Mouse (Mus musculus) limb, embryonic 10.5 days (tissue): ENCODE measurements at regions not wholly inside any gene's neighbourhood (a gene's known extent, or its start where the extent isn't known, plus 50 kb on each side); places are given as distances from the start of the nearest gene placed in this dataset.

Source experiments
- DNase-seq: peaks from one replicate; pipeline ENCODE4 v3.0.0-alpha.2; 2017; ENCODE audit warnings: low spot score
- H3K27ac ChIP-seq: fragments of 300-500 bp; sonication (generic); 2 replicates; pipeline ENCODE4 v1.5.1; 2016; ENCODE audit warnings: mild to moderate bottlenecking
- H3K27me3 ChIP-seq: fragments of 300-500 bp; sonication (generic); 2 replicates; pipeline ENCODE4 v1.6.1; 2016; ENCODE audit warnings: low read depth, mild to moderate bottlenecking; ENCODE audit not compliant: poor library complexity, severe bottlenecking
- H3K36me3 ChIP-seq: fragments of 300-500 bp; sonication (generic); 2 replicates; pipeline ENCODE4 v1.6.1; 2016; ENCODE audit warnings: mild to moderate bottlenecking, moderate library complexity
- H3K4me1 ChIP-seq: fragments of 300-500 bp; sonication (generic); 2 replicates; pipeline ENCODE4 v1.6.1; 2016
- H3K4me3 ChIP-seq: fragments of 300-500 bp; sonication (generic); 2 replicates; pipeline ENCODE4 v1.5.1; 2016; ENCODE audit warnings: mild to moderate bottlenecking, moderate library complexity
- H3K9me3 ChIP-seq: fragments of 300-500 bp; sonication (generic); replicated peaks from 2 replicates; pipeline ENCODE4 v1.6.1; 2016; ENCODE audit warnings: mild to moderate bottlenecking
- WGBS: fragments of 180-500 bp; shearing (Covaris S2); methylation state at CpG from one replicate; pipeline ENCODE4 v1.1.7; 2016; 5-methylcytosine and 5-hydroxymethylcytosine counted together

DNA sequence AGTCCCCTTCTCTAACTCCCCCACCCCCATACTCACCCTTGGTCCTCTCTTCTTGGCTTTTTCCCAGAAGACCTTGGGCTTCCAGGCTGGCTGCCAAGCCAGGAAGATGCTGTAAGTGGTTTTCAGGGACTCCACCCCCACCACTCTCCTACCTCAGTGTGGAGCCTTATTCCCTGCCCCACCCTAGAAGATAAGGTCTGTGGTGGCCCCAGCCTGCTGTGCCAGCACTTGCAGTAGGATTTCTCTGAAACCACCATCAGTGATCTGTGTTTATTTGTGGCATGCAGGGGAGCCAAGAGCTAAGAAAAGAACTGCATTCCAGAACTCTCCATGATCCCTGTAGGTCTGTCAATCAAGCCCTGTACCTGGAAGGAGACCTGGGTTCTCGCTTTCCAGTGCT, 346.4 kb upstream of the Tnp1 start:
- H3K27ac ChIP-seq, result peak overlapping the region; percentile 61
- H3K4me3 ChIP-seq, result no peak overlapping the region
- H3K27me3 ChIP-seq, result no peaks in the 10 kb centered on the region
- H3K36me3 ChIP-seq, result no peaks in the 10 kb centered on the region
- DNase-seq, result no peak
- peaks cover 55% of the 10 kb centered on the region for H3K4me1 ChIP-seq
- 82% methylated on average over 1 of the region's 1 CpGs for WGBS
- no peaks in the 10 kb centered on the region for H3K9me3 ChIP-seq

DNA sequence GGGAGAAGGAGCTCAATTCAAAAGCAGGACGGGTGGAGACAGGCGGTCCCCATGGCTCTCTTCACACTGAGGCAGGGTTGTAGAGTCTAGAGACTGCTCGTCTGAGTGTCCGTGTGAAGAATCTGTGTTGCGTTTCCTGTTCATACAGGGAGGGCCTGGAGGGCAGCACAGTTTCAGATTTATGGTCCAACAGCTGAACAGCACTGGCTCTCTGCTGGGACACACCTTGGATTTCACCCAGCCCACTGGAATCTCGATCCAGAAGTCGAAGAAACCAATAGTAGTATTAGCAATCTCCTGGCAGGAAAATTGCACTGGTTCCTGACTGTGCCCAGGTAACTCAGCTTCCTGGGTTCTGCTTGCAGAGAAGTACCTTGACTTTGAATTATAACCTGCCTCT, 345.6 kb upstream of the Tnp1 start:
- Histone ChIP-seq H3K27me3 (no peaks in the 10 kb centered on the region), H3K4me3 (no peak overlapping the region), H3K4me1 (peaks cover 51% of the 10 kb centered on the region), H3K27ac (peak overlapping the region; percentile 61; the same call in 1 of the 2 replicates), H3K9me3 (no peaks in the 10 kb centered on the region), H3K36me3 (no peaks in the 10 kb centered on the region)
- DNase-seq, result no peak
- WGBS, result 66% methylated on average over 7 of the region's 7 CpGs

DNA sequence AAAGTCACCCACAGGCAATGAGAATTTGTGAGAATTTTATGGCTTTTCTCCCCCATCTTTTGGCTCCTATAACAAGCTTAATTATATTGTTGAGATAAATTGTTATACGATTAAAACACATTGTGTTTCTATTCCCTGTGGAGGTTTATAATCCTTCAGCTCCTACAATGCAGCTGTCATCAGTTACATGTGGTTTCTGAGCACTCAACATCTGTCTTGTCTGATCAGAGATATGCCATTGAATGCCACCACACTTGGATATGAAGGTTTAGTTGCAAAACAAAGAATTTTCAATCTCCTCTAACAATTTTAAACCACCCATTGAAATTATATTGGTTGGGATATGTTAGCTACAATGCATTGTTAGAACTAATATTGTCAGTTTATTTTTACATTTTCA, 338.7 kb upstream of the Tnp1 start:
- H3K4me3 ChIP-seq, result no peak overlapping the region
- H3K36me3 ChIP-seq, result no peaks in the 10 kb centered on the region
- no peaks in the 10 kb centered on the region for H3K27me3 ChIP-seq
- 96% methylated on average over 1 of the region's 1 CpGs for WGBS
- no peaks in the 10 kb centered on the region for H3K4me1 ChIP-seq
- no peak for DNase-seq
- H3K27ac ChIP-seq, result no peak overlapping the region
- no peaks in the 10 kb centered on the region for H3K9me3 ChIP-seq

DNA sequence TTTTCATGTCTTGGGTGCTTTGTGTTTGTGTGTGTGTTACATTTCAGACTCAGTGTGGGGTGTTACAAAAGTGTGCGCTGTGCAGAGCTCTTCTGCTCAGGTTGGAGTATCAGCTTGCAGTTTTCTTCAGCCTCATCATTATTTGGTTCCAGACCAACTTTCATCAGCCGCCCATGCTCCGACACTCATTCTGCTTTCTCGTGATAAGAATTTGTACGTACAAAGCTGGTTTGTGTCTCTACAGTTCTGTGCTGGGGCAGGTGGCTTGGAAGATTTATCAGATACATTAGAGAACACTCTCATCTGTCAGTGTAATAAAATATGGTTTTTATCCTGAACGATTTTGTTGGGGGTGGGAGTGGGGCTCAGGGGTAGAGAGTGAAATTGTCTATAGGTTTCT, 332.8 kb upstream of the Tnp1 start:
- no peak overlapping the region for H3K27ac ChIP-seq
- no peaks in the 10 kb centered on the region for H3K4me1 ChIP-seq
- H3K4me3 ChIP-seq, result no peak overlapping the region
- H3K36me3 ChIP-seq, result no peaks in the 10 kb centered on the region
- no peak for DNase-seq
- no peaks in the 10 kb centered on the region for H3K27me3 ChIP-seq
- H3K9me3 ChIP-seq, result no peaks in the 10 kb centered on the region
- 76% methylated on average over 6 of the region's 6 CpGs for WGBS

DNA sequence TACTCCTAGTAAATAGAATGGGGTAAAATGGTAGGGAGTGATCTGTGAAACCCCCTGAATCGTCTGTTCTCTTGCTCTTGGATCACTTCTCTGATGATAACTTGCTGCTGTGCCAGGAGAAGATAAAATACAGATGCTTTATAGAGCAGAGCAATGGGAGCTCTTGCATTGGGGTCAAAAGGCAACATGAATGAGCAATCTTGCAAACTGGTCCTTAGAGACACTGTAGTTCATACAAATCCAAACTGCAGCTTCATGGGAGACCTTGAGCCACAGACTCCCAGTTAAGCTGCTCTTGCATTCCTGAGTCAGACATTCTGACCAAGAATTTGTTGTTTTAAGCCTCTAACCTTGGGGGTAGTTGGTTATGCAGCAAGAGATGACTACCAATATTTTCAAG, 328.9 kb upstream of the Tnp1 start:
- no peak for DNase-seq

DNA sequence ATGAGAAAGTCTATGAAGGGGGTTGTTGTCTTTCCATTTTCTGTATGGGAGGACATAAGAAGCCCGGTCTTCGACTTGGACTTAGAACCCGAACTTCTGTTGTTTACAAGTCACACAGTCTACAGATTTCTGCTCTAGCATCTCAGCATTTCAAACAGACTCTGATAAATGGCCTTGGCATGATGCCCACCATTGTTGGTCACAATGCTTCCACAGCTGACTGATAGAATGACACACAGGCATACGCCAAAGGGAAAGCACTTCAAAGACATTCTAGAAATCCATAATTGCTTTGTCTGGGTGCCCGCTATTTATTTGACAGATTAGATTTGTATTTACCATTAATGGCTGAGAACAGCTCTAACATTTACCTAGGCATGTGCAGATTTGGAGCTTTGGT, 326.2 kb upstream of the Tnp1 start:
- H3K27ac ChIP-seq, result no peak overlapping the region
- 90% methylated on average over 5 of the region's 5 CpGs for WGBS
- no peaks in the 10 kb centered on the region for H3K36me3 ChIP-seq
- no peak overlapping the region for H3K4me3 ChIP-seq
- no peaks in the 10 kb centered on the region for H3K27me3 ChIP-seq
- DNase-seq, result no peak
- H3K4me1 ChIP-seq, result peaks cover 7% of the 10 kb centered on the region; the same call in 1 of the 2 replicates
- no peaks in the 10 kb centered on the region for H3K9me3 ChIP-seq

More for the DNA sequence above, 328.9 kb upstream of the Tnp1 start:
- Histone ChIP-seq H3K4me3 (no peak overlapping the region), H3K36me3 (no peaks in the 10 kb centered on the region), H3K4me1 (no peaks in the 10 kb centered on the region), H3K27me3 (no peaks in the 10 kb centered on the region), H3K27ac (no peak overlapping the region), H3K9me3 (no peaks in the 10 kb centered on the region)
- 77% methylated on average over 1 of the region's 1 CpGs for WGBS

DNA sequence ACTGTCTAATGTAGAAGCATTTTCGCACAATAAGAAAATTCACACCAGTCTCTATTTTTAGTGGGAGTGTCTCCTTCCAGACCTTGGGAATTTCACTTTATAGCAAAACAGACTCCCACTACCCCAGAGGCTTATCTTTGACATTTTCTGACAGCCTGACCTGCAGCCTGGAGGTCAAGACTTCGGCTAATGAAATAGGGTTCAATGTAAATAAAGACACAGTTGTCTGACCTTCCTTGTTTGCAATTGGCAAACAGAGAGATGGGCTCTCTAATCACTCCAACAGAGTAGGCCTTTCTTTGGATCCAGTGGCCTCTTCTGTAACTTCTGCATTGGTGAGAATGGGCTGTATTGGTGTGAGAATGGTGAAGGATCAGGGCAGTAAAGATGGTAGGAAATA, 321.7 kb upstream of the Tnp1 start:
- Histone ChIP-seq H3K36me3 (no peaks in the 10 kb centered on the region), H3K9me3 (no peaks in the 10 kb centered on the region), H3K4me3 (no peak overlapping the region), H3K27me3 (no peaks in the 10 kb centered on the region), H3K4me1 (peaks cover 12% of the 10 kb centered on the region; the same call in 1 of the 2 replicates), H3K27ac (no peak overlapping the region)
- WGBS, result 61% methylated on average over 2 of the region's 2 CpGs
- no peak for DNase-seq

DNA sequence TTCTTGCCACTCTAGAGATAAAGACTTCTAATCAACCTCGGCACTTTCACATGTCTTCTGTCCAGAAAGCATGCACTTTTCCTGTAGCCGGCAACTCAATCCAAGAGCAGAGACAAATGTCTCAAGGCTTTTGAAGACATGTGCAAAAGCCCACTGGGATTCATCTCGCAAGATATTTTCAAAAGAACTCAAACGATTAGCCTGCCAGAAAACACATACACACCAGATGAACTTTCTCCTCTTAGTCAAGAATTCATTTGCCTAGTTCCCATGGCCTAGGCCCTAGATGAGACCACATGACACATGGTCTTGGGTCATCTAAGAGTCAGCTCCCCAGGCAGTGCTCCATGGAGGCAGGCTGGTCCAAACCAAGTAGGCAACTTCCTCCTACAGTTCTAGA, 293.8 kb upstream of the Tnp1 start:
- no peak overlapping the region for H3K27ac ChIP-seq
- no peaks in the 10 kb centered on the region for H3K9me3 ChIP-seq
- DNase-seq, result no peak
- H3K36me3 ChIP-seq, result no peaks in the 10 kb centered on the region
- no peak overlapping the region for H3K4me3 ChIP-seq
- WGBS, result 87% methylated on average over 4 of the region's 4 CpGs
- peaks cover 18% of the 10 kb centered on the region for H3K4me1 ChIP-seq
- H3K27me3 ChIP-seq, result no peaks in the 10 kb centered on the region

DNA sequence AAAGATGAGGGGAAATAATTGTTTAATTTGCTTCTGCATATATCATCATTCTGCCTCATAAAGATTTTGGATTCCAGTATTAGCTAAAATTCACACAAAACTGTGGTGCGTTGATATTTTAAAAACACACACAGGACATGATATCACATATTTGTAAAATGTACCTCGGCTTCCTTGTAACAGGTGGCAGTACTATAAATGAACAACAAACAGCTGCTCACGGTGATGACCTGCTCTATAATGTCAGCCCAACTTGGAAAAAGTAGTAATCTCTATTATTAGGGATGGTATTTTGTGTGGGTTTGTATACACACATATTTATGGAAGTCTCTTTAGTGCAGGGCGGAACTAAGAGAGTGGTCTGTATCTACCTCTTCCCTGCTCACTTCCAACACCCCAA, 292.7 kb upstream of the Tnp1 start:
- no peak for DNase-seq
- Histone ChIP-seq H3K9me3 (no peaks in the 10 kb centered on the region), H3K36me3 (no peaks in the 10 kb centered on the region), H3K27me3 (no peaks in the 10 kb centered on the region), H3K4me1 (peaks cover 18% of the 10 kb centered on the region), H3K27ac (no peak overlapping the region), H3K4me3 (no peak overlapping the region)
- WGBS, result 93% methylated on average over 4 of the region's 4 CpGs

DNA sequence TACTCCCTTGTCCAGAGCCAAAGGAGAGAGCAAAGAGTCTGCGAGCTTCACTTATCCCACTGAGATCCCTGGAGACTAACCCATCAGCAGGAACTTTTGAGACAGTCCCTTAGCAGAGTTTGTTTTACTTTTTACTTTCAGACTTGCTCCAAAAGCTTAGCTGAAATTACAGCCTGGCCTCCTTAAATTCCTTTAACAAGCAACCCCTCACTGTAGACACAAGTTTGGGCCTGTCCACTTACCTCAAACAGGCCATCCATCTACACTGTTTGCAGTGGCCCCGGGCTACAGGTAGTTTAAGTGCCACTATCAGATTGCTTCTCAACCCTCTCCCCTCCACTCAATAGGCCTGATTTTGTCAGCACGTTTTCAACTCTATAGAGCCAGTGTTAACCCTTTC, 291.5 kb upstream of the Tnp1 start:
- Histone ChIP-seq H3K27me3 (no peaks in the 10 kb centered on the region), H3K27ac (no peak overlapping the region), H3K9me3 (no peaks in the 10 kb centered on the region), H3K4me3 (no peak overlapping the region), H3K36me3 (no peaks in the 10 kb centered on the region), H3K4me1 (peaks cover 14% of the 10 kb centered on the region)
- DNase-seq, result peak; percentile 66
- WGBS, result 22% methylated on average over 3 of the region's 3 CpGs

DNA sequence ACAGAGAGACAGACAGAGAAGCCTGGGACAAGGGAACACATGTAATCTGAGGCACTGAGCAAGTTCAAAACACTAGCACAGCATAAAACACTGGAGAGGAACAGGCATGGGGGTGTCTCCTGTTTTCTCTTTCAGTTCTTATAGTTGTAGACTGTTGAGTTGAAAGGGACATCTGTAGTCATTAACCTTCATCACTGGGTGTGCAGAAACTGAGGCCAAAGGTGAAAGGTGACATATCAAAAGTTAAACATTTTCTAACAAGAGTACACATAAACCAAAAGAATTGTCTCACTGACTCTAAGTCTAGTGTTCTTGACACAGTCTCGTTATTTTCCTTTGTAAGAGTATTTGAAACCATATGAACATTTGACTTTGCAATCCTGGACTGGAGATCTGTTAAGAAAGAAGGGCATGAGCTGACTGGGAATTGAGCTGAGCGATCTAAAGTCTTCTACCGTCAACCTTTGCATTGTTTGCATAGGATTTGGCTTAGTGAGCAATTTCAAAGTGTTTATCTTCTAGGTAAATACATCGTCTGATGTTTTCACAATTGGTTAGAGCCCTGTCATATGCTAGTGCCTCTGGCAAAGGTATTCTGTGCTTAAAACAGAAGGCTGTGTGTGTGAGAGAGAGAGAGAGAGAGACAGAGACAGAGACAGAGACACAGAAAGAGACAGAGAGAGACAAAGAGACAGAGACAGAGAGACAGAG, 284.4 kb upstream of the Tnp1 start:
- H3K9me3 ChIP-seq, result no peaks in the 10 kb centered on the region
- H3K4me1 ChIP-seq, result peaks cover 2% of the 10 kb centered on the region; the same call in 1 of the 2 replicates
- 67% methylated on average over 4 of the region's 4 CpGs for WGBS
- no peak overlapping the region for H3K27ac ChIP-seq
- H3K27me3 ChIP-seq, result no peaks in the 10 kb centered on the region
- H3K36me3 ChIP-seq, result no peaks in the 10 kb centered on the region
- DNase-seq, result no peak
- H3K4me3 ChIP-seq, result no peak overlapping the region

DNA sequence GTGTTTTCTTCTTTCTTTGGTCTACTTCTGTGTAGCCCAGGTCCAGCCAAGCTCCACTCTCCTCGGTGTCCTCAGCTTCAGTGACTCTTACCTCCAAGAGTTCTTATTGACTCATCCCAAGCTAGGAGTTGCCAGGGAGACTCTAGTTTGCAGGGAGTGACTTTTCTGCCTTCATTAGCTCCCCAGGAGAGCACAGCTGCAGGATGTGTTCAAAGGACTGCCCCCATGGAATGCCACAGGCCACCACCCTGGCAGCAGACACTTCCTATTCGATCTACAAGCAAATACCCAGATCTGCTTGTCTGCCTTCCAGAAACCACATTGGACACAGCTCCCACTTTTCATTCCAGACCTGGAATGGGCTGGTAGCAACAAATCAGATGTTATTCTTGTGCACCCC, 269.6 kb upstream of the Tnp1 start:
- WGBS, result 84% methylated on average over 2 of the region's 2 CpGs
- H3K27ac ChIP-seq, result no peak overlapping the region
- H3K36me3 ChIP-seq, result no peaks in the 10 kb centered on the region

DNA sequence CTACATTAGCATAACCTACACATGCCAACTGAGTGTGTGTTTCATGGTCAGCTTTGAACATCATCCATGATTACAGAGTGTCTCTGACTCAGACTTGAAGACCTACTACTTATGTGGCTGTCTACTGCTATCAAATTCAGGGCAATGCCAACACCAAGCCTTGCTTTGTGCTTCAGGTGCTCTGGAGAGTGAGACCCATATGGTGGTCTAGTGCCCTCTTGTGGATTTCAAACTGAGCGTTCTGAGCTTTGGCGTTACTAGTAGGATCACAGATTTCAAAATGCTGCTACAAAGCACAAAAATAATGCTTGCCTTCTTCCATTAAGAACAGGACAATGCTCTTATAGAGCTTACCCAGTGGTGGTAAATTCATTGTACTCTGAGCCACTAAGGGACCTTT, 258.8 kb upstream of the Tnp1 start:
- Histone ChIP-seq H3K27ac (no peak overlapping the region), H3K36me3 (no peaks in the 10 kb centered on the region), H3K4me1 (peaks cover 9% of the 10 kb centered on the region), H3K27me3 (no peaks in the 10 kb centered on the region), H3K9me3 (no peaks in the 10 kb centered on the region), H3K4me3 (no peak overlapping the region)
- WGBS, result 50% methylated on average over 2 of the region's 2 CpGs
- no peak for DNase-seq

More for the DNA sequence above, 269.6 kb upstream of the Tnp1 start:
- no peak for DNase-seq
- Histone ChIP-seq H3K27me3 (no peaks in the 10 kb centered on the region), H3K4me3 (no peak overlapping the region), H3K4me1 (no peaks in the 10 kb centered on the region), H3K9me3 (0 out of 2 replicates have a peak, but pooled peaks cover 1% of the 10 kb centered on the region)
